ENCODE assay signal across 15 mouse cellular contexts in the genomic region with DNA sequence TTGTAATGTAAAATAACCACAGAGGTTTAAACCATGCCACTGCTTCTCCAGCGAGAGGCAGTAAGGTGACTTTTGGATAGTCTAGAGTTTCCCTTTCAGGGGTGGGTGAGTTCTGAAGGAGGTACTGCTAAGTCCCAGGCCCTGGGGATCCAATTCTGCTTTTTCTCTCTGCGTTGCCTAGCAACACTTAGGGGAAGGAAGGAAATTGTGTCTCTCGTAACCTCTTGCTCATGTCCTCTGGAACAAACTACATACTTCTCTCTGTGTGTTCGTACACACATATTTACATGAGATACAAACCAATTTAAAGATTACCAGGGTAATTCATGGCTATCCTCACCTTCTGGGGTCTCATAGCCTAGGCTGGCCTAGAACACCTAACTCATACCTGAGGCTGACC.
DNase-seq lines count a peak whose midpoint lies in the region; ATAC-seq and TF ChIP-seq lines count a peak whose summit lies in the region.
"Had no signal": no experiment of that assay in that cellular context is flagged by ENCODE, and none has a peak within 500 bp of the region (broad histone marks: within the 10 kb centered on the region; RNA-seq: fewer than 3 reads in every experiment).

No protein-coding gene starts in this region.

- TF ChIP-seq CTCF in bone marrow macrophage, adult 2 months (IDR thresholded peaks at IDR 0.05; ENCODE audit: low read depth, low read length): no peak

- peak; percentile 67 for ATAC-seq in monocyte, adult 5-6 weeks (replicated peaks; ENCODE audit: insufficient number of reproducible peaks, low FRiP score, low TSS enrichment, poor library complexity, severe bottlenecking)
- ATAC-seq: forebrain, embryonic 15.5 days; intestine, embryonic 16.5 days; midbrain, embryonic 13.5 days had no signal

- no peaks in the 10 kb centered on the region for H3K9me3 ChIP-seq in heart, embryonic 10.5 days
- H3K9me3 ChIP-seq: forebrain, embryonic 15.5 days; limb, embryonic 15.5 days; midbrain, embryonic 13.5 days; neural tube, embryonic 15.5 days had no signal

- no peaks in the 10 kb centered on the region for H3K27me3 ChIP-seq in heart, embryonic 10.5 days (ENCODE audit: insufficient read depth, poor library complexity, severe bottlenecking)
- H3K27me3 ChIP-seq: forebrain, embryonic 15.5 days; limb, embryonic 15.5 days; midbrain, embryonic 13.5 days; neural tube, embryonic 15.5 days had no signal

- TF ChIP-seq POLR2A in bone marrow macrophage, adult 2 months (IDR thresholded peaks at IDR 0.05; ENCODE audit: borderline replicate concordance, low read depth, low read length): no peak

- peak; percentile 16 to 17 for DNase-seq in heart, postnatal 10 days
- DNase-seq in heart, embryonic 10.5 days (ENCODE audit: low spot score): no peak
- DNase-seq in lung, postnatal 10 days: peak; percentile 15
- DNase-seq in lung, postnatal 14 days: no peak
- no peak for DNase-seq in cerebellum, postnatal 25 days
- DNase-seq: cerebellum, postnatal 36 days; right cerebral cortex, adult 18-20 months had no signal

- H3K36me3 ChIP-seq in heart, embryonic 10.5 days: peaks cover 13% of the 10 kb centered on the region
- H3K36me3 ChIP-seq: forebrain, embryonic 15.5 days had no signal

- no peak overlapping the region for H3K4me3 ChIP-seq in heart, embryonic 10.5 days
- H3K4me3 ChIP-seq in bone marrow macrophage, adult 2 months (ENCODE audit: insufficient read depth, low read length): no peak overlapping the region
- H3K4me3 ChIP-seq: forebrain, embryonic 15.5 days; left cerebral cortex, adult 2 months; limb, embryonic 15.5 days; midbrain, embryonic 13.5 days; neural tube, embryonic 15.5 days had no signal

- H3K27ac ChIP-seq in heart, embryonic 10.5 days: no peak overlapping the region
- H3K27ac ChIP-seq in bone marrow macrophage, adult 2 months (ENCODE audit: insufficient read depth, low read depth, low read length): peak overlapping the region; percentile 31; the same call in 1 of the 2 replicates
- H3K27ac ChIP-seq: forebrain, embryonic 15.5 days; left cerebral cortex, adult 2 months; limb, embryonic 15.5 days; midbrain, embryonic 13.5 days; neural tube, embryonic 15.5 days had no signal

- intact Hi-C loops in heart, postnatal 10 days (cut with DNase I): no loop called here

- 80% methylated on average over 4 of the region's 4 CpGs for WGBS in heart, embryonic 10.5 days

- H3K4me1 ChIP-seq in heart, embryonic 10.5 days: no peaks in the 10 kb centered on the region
- peaks cover 25% of the 10 kb centered on the region for H3K4me1 ChIP-seq in bone marrow macrophage, adult 2 months (ENCODE audit: control insufficient read depth, insufficient read depth, low read length)

Comparison
In these comparisons a context has a peak if more than half of its experiments do, and no peak if none do; other contexts are left out.
1. DNase-seq: peak in heart, postnatal 10 days (2 of 2) and lung, postnatal 10 days (single experiment); none in heart, embryonic 10.5 days (single experiment), lung, postnatal 14 days (single experiment) and cerebellum, postnatal 25 days (0 of 2).